Mouse (Mus musculus) brown adipose tissue, adult 24 weeks (tissue): Measurements from ENCODE around the gene Gm13278. TPM values are rescaled to one million over a fixed set of nuclear protein-coding genes. Genes with fewer than 3 reads are reported as not detected.
"Not testable (repeated sequence)": the region's sequence is repeated elsewhere in the genome, so short reads cannot be mapped to it uniquely, and the experiment has no call there.

Experiments used
- H3K27ac ChIP-seq: fragments of 200-500 bp; replicated peaks from 2 replicates; pipeline ENCODE4 v1.5.1; 2012; ENCODE audit warnings: low read depth, mild to moderate bottlenecking, low read length
- H3K4me1 ChIP-seq: fragments of 200-500 bp; 2 replicates; pipeline ENCODE4 v1.6.1; 2012; ENCODE audit warnings: low read length, mixed read lengths; ENCODE audit not compliant: control insufficient read depth, insufficient read depth, insufficient read length
- H3K4me3 ChIP-seq: fragments of 200-500 bp; 2 replicates; pipeline ENCODE4 v1.5.1; 2012; ENCODE audit warnings: low read depth, mild to moderate bottlenecking, low read length, moderate library complexity; ENCODE audit not compliant: insufficient read depth
- polyA plus RNA-seq: library from polyadenylated mRNA; stranded (reverse); fragments of >200 nt; gene quantifications from 2 replicates; pipeline ENCODE4 v1.2.4, GENCODE M21; 2012; ENCODE audit not compliant: missing spikeins, insufficient read depth, insufficient read length

Gene Gm13278
- polyA plus RNA-seq, 1 experiment, result not detected

- Histone ChIP-seq H3K4me1 (no peaks in the 10 kb centered on the region), H3K4me3 (no peak overlapping the region)
These were observed 31.6 kb downstream of the Gm13278 start for GRCm38 (mm10) chr4:88822995-88823394.

GRCm38 (mm10) chr4:88827116-88827515, 35.8 kb downstream of the Gm13278 start, which contains the start of gene Ifna6:
TSS of gene Ifna6 (plus strand) at chr4:88827416.
- not testable (repeated sequence) for H3K27ac ChIP-seq, H3K4me3 ChIP-seq, H3K4me1 ChIP-seq

More at GRCm38 (mm10) chr4:88822995-88823394, 31.6 kb downstream of the Gm13278 start:
- no peak overlapping the region for H3K27ac ChIP-seq

GRCm38 (mm10) chr4:88830523-88830922, 39.2 kb downstream of the Gm13278 start:
- Histone ChIP-seq H3K27ac (no peak overlapping the region), H3K4me1 (no peaks in the 10 kb centered on the region), H3K4me3 (no peak overlapping the region)

- H3K27ac ChIP-seq, H3K4me3 ChIP-seq, H3K4me1 ChIP-seq: not testable (repeated sequence)
These were observed 43.9 kb downstream of the Gm13278 start, which contains the start of gene Ifna5 for GRCm38 (mm10) chr4:88835225-88835624. TSS of gene Ifna5 (plus strand) at chr4:88835525.

GRCm38 (mm10) chr4:88838828-88839227, 47.5 kb downstream of the Gm13278 start:
- H3K27ac ChIP-seq, result no peak overlapping the region
- no peaks in the 10 kb centered on the region for H3K4me1 ChIP-seq
- no peak overlapping the region for H3K4me3 ChIP-seq

- Histone ChIP-seq H3K27ac (no peak overlapping the region), H3K4me1 (no peaks in the 10 kb centered on the region), H3K4me3 (no peak overlapping the region)
These were observed 48.7 kb downstream of the Gm13278 start for GRCm38 (mm10) chr4:88840058-88840457.

GRCm38 (mm10) chr4:88841438-88841911, 50.1 kb downstream of the Gm13278 start, which contains the start of gene Ifna4:
TSS of gene Ifna4 (plus strand) at chr4:88841861.
- Histone ChIP-seq H3K27ac (no peak within 1 kb of the TSS), H3K4me3 (no peak within 1 kb of the TSS), H3K4me1 (no peaks in the 10 kb centered on the region)

Other genes starting within 250 kb of the Gm13278 start
- not detected in 2 replicates for gene Ifna15, start 233.3 kb upstream of the Gm13278 start, polyA plus RNA-seq
- not detected in 2 replicates for gene Ifna14, start 219.8 kb upstream of the Gm13278 start, polyA plus RNA-seq
- not detected in 2 replicates for gene Ifna9, start 199.2 kb upstream of the Gm13278 start, polyA plus RNA-seq
- not detected in 2 replicates for gene Ifna12, start 188.2 kb upstream of the Gm13278 start, polyA plus RNA-seq
- not detected in 2 replicates for gene C87499, start 157.1 kb upstream of the Gm13278 start, polyA plus RNA-seq
- not detected in 2 replicates for gene Ifna13, start 147.1 kb upstream of the Gm13278 start, polyA plus RNA-seq
- gene Ifna16, start 114.6 kb upstream of the Gm13278 start, polyA plus RNA-seq, result not detected in 2 replicates
- not detected in 2 replicates for gene Ifna2, start 107.6 kb upstream of the Gm13278 start, polyA plus RNA-seq
- not detected in 2 replicates for gene Ifnab, start 100.2 kb upstream of the Gm13278 start, polyA plus RNA-seq
- not detected in 2 replicates for gene Gm26566, start 69.7 kb upstream of the Gm13278 start, polyA plus RNA-seq
- 37.8 and 44.9 TPM in 2 replicates for gene Klhl9, start 69.1 kb upstream of the Gm13278 start, polyA plus RNA-seq
- gene Gm13271, start 36.7 kb upstream of the Gm13278 start, polyA plus RNA-seq, result not detected in 2 replicates
- gene Gm13283, start 31.4 kb upstream of the Gm13278 start, polyA plus RNA-seq, result not detected in 2 replicates
- not detected in 2 replicates for gene Gm13290, start 17.7 kb upstream of the Gm13278 start, polyA plus RNA-seq
- gene Gm13289, start 14.6 kb upstream of the Gm13278 start, polyA plus RNA-seq, result not detected in 2 replicates
- gene Gm13272, start 11.7 kb upstream of the Gm13278 start, polyA plus RNA-seq, result not detected in 2 replicates
- not detected in 2 replicates for gene Ifnz, start 9.4 kb upstream of the Gm13278 start, polyA plus RNA-seq
- not detected in 2 replicates for gene Gm13276, start 5.8 kb upstream of the Gm13278 start, polyA plus RNA-seq
- not detected in 2 replicates for gene Gm13277, start 2.9 kb upstream of the Gm13278 start, polyA plus RNA-seq
- not detected in 2 replicates for gene Gm13275, start 2.9 kb downstream of the Gm13278 start, polyA plus RNA-seq
- not detected in 2 replicates for gene Gm13279, start 5.8 kb downstream of the Gm13278 start, polyA plus RNA-seq
- gene Gm13285, start 8.1 kb downstream of the Gm13278 start, polyA plus RNA-seq, result not detected in 2 replicates
- gene Gm13287, start 11.7 kb downstream of the Gm13278 start, polyA plus RNA-seq, result not detected in 2 replicates
- not detected in 2 replicates for gene Gm13288, start 14.0 kb downstream of the Gm13278 start, polyA plus RNA-seq
- not detected in 2 replicates for gene Ifna7, start 24.7 kb downstream of the Gm13278 start, polyA plus RNA-seq
- not detected in 2 replicates for gene Ifna11, start 28.4 kb downstream of the Gm13278 start, polyA plus RNA-seq
- not detected in 2 replicates for gene Ifna6, start 35.9 kb downstream of the Gm13278 start, polyA plus RNA-seq
- not detected in 2 replicates for gene Ifna5, start 44.0 kb downstream of the Gm13278 start, polyA plus RNA-seq
- gene Ifna4, start 50.3 kb downstream of the Gm13278 start, polyA plus RNA-seq, result not detected in 2 replicates
- not detected in 2 replicates for gene Ifna1, start 58.5 kb downstream of the Gm13278 start, polyA plus RNA-seq
- gene Ifne, start 88.7 kb downstream of the Gm13278 start, polyA plus RNA-seq, result not detected in 2 replicates